Mouse (Mus musculus) liver, postnatal 0 days (tissue): Measurements from ENCODE around the gene Mcur1.

Source experiments
- CTCF ChIP-seq: sonication (generic); IDR thresholded peaks from 2 replicates; pipeline ENCODE4 v1.5.1; 2016; ENCODE audit warnings: antibody characterized with exemption, low read depth
- EP300 ChIP-seq: IDR thresholded peaks from 2 replicates; pipeline ENCODE4 v1.6.1; 2016; ENCODE audit warnings: antibody characterized with exemption, low read depth, mild to moderate bottlenecking

DNA sequence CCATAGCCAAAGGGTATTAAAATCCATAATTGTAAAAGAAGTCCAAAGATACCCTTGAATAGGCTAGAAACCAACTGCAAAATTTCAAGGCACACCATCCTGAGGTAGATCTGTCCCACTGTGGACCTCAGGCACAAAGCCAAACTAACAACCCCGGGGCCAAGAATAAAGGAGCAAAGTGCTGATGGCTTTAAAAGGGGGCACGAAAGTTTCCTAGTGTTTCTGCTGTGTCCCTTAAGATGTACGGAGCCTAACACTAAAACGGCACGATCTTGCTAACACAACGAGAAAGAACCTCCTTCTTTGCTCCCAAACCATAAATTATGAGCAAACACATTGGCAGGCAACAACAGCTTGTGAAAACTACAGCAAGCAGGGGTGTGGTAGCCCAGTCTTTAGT lies 1.6 kb downstream of the Mcur1 start:
- TF ChIP-seq CTCF, result no peak
- no peak for TF ChIP-seq EP300
